In the genomic region with DNA sequence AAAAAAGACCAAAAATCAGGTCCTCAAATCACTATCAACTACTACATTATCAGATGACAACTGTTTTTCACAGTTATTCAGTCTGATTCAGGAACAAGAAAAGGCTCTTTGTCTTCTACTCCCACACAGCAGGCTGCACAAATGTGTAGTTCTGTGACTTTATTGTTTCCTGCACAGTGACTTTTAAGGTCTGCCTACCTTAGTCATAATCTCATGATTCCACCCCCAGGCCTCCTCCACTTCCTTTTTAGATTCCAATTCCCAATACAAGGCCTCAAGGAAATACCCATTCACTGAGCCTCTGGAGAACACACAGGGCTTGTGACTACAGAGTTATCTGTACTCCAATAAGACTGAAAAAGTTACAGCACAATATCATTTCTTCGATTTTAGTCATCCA, we compare ENCODE assay signal across 24 mouse cellular contexts.
DNase-seq lines count a peak whose midpoint lies in the region; ATAC-seq lines count a peak whose summit lies in the region.
"Had no signal": no experiment of that assay in that cellular context is flagged by ENCODE, and none has a peak within 500 bp of the region (broad histone marks: within the 10 kb centered on the region; RNA-seq: fewer than 3 reads in every experiment).

No protein-coding gene starts in this region.

- no peak for ATAC-seq in forebrain, embryonic 15.5 days (replicated peaks)
- ATAC-seq: forebrain, embryonic 14.5 days had no signal

- 98% methylated on average over 1 of the region's 1 CpGs for WGBS in forebrain, embryonic 15.5 days
- WGBS in midbrain, embryonic 10.5 days, result 95% methylated on average over 1 of the region's 1 CpGs

- H3K27ac ChIP-seq in forebrain, embryonic 15.5 days (replicated peaks), result no peak overlapping the region
- no peak overlapping the region for H3K27ac ChIP-seq in midbrain, embryonic 10.5 days (replicated peaks)
- H3K27ac ChIP-seq: embryonic facial prominence, embryonic 13.5 days; embryonic facial prominence, embryonic 15.5 days; forebrain, embryonic 10.5 days; forebrain, embryonic 12.5 days had no signal

- H3K36me3 ChIP-seq in forebrain, embryonic 15.5 days, result no peaks in the 10 kb centered on the region
- H3K36me3 ChIP-seq in midbrain, embryonic 10.5 days, result no peaks in the 10 kb centered on the region
- H3K36me3 ChIP-seq: embryonic facial prominence, embryonic 13.5 days; embryonic facial prominence, embryonic 15.5 days; forebrain, embryonic 10.5 days; forebrain, embryonic 12.5 days had no signal

- H3K27me3 ChIP-seq in forebrain, embryonic 15.5 days, result no peaks in the 10 kb centered on the region
- H3K27me3 ChIP-seq in midbrain, embryonic 10.5 days (ENCODE audit: low read depth, poor library complexity, severe bottlenecking), result no peaks in the 10 kb centered on the region
- H3K27me3 ChIP-seq: embryonic facial prominence, embryonic 13.5 days; embryonic facial prominence, embryonic 15.5 days; forebrain, embryonic 12.5 days had no signal

- H3K9ac ChIP-seq in forebrain, embryonic 15.5 days (replicated peaks), result no peak overlapping the region
- H3K9ac ChIP-seq: embryonic facial prominence, embryonic 13.5 days; embryonic facial prominence, embryonic 15.5 days; forebrain, embryonic 12.5 days had no signal

- H3K9me3 ChIP-seq in forebrain, embryonic 15.5 days, result peaks cover 5% of the 10 kb centered on the region
- peaks cover 7% of the 10 kb centered on the region; the same call in 1 of the 2 replicates for H3K9me3 ChIP-seq in midbrain, embryonic 10.5 days (replicated peaks)
- H3K9me3 ChIP-seq: embryonic facial prominence, embryonic 13.5 days; embryonic facial prominence, embryonic 15.5 days; forebrain, embryonic 10.5 days; forebrain, embryonic 12.5 days had no signal

- peak; percentile 8 for DNase-seq in right cerebral cortex, adult 18-20 months
- DNase-seq in right cerebral cortex, postnatal 10 days (ENCODE audit: low spot score in 2 of 2), result no peak
- DNase-seq in NIH3T3 (ENCODE audit: low read depth), result peak; percentile 29
- DNase-seq in fat pad, adult 2 months (ENCODE audit: extremely low read depth, low read depth, low spot score), result peak; percentile 23
- DNase-seq in gonadal fat pad, adult 2 months (ENCODE audit: low read depth), result peak; percentile 14
- DNase-seq in adrenal gland, adult 2 months, result no peak
- DNase-seq in midbrain, embryonic 10.5 days (ENCODE audit: low spot score), result no peak
- DNase-seq: adrenal gland, adult 8-10 months; adrenal gland, postnatal 14 days; adrenal gland, postnatal 36 days; cerebellum, adult 11 months; cerebellum, adult 18-20 months; cerebellum, adult 8-10 months; cerebellum, adult 9-11 months; cerebellum, postnatal 14 days; cerebellum, postnatal 36 days; embryo, embryonic 11 days had no signal

- no peaks in the 10 kb centered on the region for H3K4me1 ChIP-seq in forebrain, embryonic 15.5 days
- H3K4me1 ChIP-seq in midbrain, embryonic 10.5 days, result no peaks in the 10 kb centered on the region
- H3K4me1 ChIP-seq: embryonic facial prominence, embryonic 13.5 days; embryonic facial prominence, embryonic 15.5 days; forebrain, embryonic 10.5 days; forebrain, embryonic 12.5 days had no signal

- no peak overlapping the region for H3K4me3 ChIP-seq in forebrain, embryonic 15.5 days
- no peak overlapping the region for H3K4me3 ChIP-seq in midbrain, embryonic 10.5 days
- H3K4me3 ChIP-seq: embryonic facial prominence, embryonic 13.5 days; embryonic facial prominence, embryonic 15.5 days; erythroblast, embryonic 14.5 days; forebrain, embryonic 10.5 days; forebrain, embryonic 12.5 days had no signal

- no peak overlapping the region for H3K4me2 ChIP-seq in forebrain, embryonic 15.5 days (replicated peaks)
- H3K4me2 ChIP-seq: embryonic facial prominence, embryonic 13.5 days; embryonic facial prominence, embryonic 15.5 days; forebrain, embryonic 12.5 days had no signal

Comparison
In these comparisons a context has a peak if more than half of its experiments do, and no peak if none do; other contexts are left out.
1. DNase-seq: peak in right cerebral cortex, adult 18-20 months (single experiment), NIH3T3 (single experiment), fat pad, adult 2 months (single experiment) and gonadal fat pad, adult 2 months (single experiment); none in right cerebral cortex, postnatal 10 days (0 of 2), adrenal gland, adult 2 months (single experiment) and midbrain, embryonic 10.5 days (single experiment).